Mouse (Mus musculus): ENCODE data around the gene B4galnt3. TPM values are rescaled to one million over a fixed set of nuclear protein-coding genes. Genes with fewer than 3 reads are reported as not detected.
A peak's percentile ranks its signal among the peaks of the same experiment; 100 is the strongest.

The B4galnt3 gene
- polyA plus RNA-seq, 1 experiment from 2014 or later = 0.18 TPM

DNA sequence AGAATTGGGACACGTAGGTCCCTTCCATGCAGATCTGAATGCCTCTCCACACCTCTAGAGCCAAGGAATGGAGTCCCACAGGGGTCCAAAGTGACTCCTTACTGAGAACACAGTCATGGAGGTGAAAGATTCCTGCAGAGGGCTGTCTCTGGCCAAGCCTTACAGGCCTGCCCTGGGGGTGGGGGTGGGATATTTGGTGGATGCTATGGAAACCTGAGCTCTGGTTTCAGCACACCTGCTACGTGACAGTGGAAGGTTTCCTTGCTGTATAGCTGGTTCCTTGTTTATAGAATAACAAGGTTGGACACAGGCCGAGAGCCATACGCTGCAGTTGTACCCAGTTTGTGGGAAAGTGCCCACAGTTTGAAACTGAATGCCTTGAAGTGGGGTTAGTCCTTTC lies 113.9 kb downstream of the B4galnt3 start:
- no peak overlapping the region for H3K27ac ChIP-seq (replicated peaks; ENCODE audit: low read depth, low read length)
- no peaks in the 10 kb centered on the region for H3K9me3 ChIP-seq (replicated peaks; ENCODE audit: control insufficient read depth, low read length)
- H3K4me3 ChIP-seq (ENCODE audit: low read depth, low read length) = no peak overlapping the region
- H3K4me1 ChIP-seq (ENCODE audit: control insufficient read depth, insufficient read depth, low read length) = no peaks in the 10 kb centered on the region
- no peak overlapping the region for H3K4me2 ChIP-seq (ENCODE audit: low read depth, low read length)
- DNase-seq (ENCODE audit: low spot score) = no peak
- no peaks in the 10 kb centered on the region for H3K36me3 ChIP-seq (replicated peaks; ENCODE audit: control insufficient read depth, insufficient read depth, low read depth, low read length)
- no peaks in the 10 kb centered on the region for H3K27me3 ChIP-seq (ENCODE audit: control insufficient read depth, insufficient read depth, low read length)
- 63% methylated on average over 4 of the region's 4 CpGs for WGBS
- ATAC-seq (replicated peaks; ENCODE audit: insufficient number of reproducible peaks, low FRiP score, low TSS enrichment, low read depth) = no peak
- no peak overlapping the region for H3K9ac ChIP-seq (replicated peaks; ENCODE audit: low read length)

DNA sequence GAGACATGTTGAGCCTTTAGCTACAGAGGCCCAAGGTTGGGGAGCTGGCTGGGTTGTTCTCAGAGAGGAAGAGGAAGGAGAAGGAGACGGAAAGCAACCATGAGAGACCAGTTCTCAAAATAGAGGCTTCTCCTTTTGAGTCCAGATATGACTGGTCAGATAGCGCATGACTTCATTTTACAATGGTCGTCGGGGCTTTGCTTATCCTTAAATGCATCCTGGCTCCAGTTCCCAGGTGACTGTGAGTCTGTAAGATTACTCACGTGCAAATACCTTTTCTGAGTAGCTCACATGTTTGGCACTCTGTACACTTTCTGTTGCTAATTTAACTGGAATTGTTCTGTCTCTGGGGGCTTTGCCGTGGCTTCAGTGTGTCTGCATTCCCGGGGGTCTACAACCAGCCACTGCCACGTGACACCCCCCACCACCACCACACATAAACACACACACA lies 114.6 kb downstream of the B4galnt3 start:
- H3K9me3 ChIP-seq (replicated peaks; ENCODE audit: control insufficient read depth, low read length) = no peaks in the 10 kb centered on the region
- no peak for ATAC-seq (replicated peaks; ENCODE audit: insufficient number of reproducible peaks, low FRiP score, low TSS enrichment, low read depth)
- no peak overlapping the region for H3K27ac ChIP-seq (replicated peaks; ENCODE audit: low read depth, low read length)
- no peaks in the 10 kb centered on the region for H3K27me3 ChIP-seq (ENCODE audit: control insufficient read depth, insufficient read depth, low read length)
- H3K36me3 ChIP-seq (replicated peaks; ENCODE audit: control insufficient read depth, insufficient read depth, low read depth, low read length) = no peaks in the 10 kb centered on the region
- H3K4me1 ChIP-seq (ENCODE audit: control insufficient read depth, insufficient read depth, low read length) = no peaks in the 10 kb centered on the region
- H3K9ac ChIP-seq (replicated peaks; ENCODE audit: low read length) = no peak overlapping the region
- 73% methylated on average over 8 of the region's 8 CpGs for WGBS
- no peak overlapping the region for H3K4me3 ChIP-seq (ENCODE audit: low read depth, low read length)
- no peak for DNase-seq (ENCODE audit: low spot score)
- no peak overlapping the region for H3K4me2 ChIP-seq (ENCODE audit: low read depth, low read length)

DNA sequence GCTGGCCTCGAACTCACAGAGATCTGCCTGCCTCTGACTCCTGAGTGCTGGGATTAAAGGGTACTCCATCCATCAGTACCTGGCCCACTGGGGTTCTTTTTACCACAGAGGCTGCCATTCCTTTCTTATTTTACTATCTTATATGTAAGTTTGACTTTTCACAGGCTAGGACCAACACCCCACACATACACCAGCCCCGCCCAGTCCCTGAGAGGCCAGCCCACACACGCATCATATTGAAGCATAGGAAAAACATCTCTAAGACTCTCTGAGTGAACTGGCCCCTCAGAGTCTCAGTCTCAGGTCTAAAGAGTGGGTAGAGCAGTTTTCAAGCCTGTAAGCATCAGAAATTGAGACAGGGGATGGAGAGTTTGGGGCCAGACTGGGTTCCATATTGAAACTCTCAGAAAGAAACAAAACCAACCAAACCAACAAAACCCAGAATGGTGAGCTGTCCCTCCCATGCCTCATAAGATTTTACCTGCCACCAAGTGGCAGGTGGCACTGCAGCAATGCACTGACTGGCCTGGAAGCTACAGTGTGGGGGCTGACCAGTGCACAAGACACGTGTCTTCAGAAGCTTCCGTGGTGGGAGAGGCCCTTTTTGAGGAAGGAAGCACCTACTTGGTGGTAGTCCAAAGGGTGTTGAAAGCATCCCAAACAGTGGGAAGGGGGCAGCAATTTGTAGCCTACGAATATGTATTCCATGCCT lies 115.2 kb downstream of the B4galnt3 start:
- Histone ChIP-seq H3K4me2 (ENCODE audit: low read depth, low read length) (no peak overlapping the region), H3K4me3 (ENCODE audit: low read depth, low read length) (no peak overlapping the region), H3K27me3 (ENCODE audit: control insufficient read depth, insufficient read depth, low read length) (no peaks in the 10 kb centered on the region), H3K9ac (replicated peaks; ENCODE audit: low read length) (no peak overlapping the region), H3K4me1 (ENCODE audit: control insufficient read depth, insufficient read depth, low read length) (no peaks in the 10 kb centered on the region), H3K9me3 (replicated peaks; ENCODE audit: control insufficient read depth, low read length) (no peaks in the 10 kb centered on the region), H3K27ac (replicated peaks; ENCODE audit: low read depth, low read length) (no peak overlapping the region), H3K36me3 (replicated peaks; ENCODE audit: control insufficient read depth, insufficient read depth, low read depth, low read length) (no peaks in the 10 kb centered on the region)
- 86% methylated on average over 6 of the region's 6 CpGs for WGBS
- no peak for DNase-seq (ENCODE audit: low spot score)
- ATAC-seq (replicated peaks; ENCODE audit: insufficient number of reproducible peaks, low FRiP score, low TSS enrichment, low read depth) = no peak

DNA sequence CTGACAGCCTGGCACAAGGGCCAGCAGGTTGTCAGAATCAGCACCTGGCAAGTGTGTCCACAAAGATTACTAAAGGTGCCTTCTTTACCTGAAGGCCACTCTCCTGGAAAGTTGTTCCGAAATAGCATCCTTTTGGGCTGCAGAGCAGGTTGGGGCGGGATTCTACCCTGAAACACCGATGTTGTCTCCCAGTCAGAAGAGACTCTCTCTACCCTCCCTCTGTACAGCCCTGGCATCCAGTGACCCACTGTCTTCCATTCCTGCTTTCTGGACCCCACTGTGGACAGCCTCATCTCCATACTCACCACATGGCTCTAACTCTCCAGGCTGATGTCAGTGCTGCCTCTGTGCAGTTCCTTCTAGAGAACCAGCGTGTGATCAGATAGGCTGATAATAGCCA lies 118.7 kb downstream of the B4galnt3 start:
- Histone ChIP-seq H3K36me3 (replicated peaks; ENCODE audit: control insufficient read depth, insufficient read depth, low read depth, low read length) (no peaks in the 10 kb centered on the region), H3K4me3 (ENCODE audit: low read depth, low read length) (no peak overlapping the region), H3K9me3 (replicated peaks; ENCODE audit: control insufficient read depth, low read length) (no peaks in the 10 kb centered on the region), H3K4me1 (ENCODE audit: control insufficient read depth, insufficient read depth, low read length) (no peaks in the 10 kb centered on the region), H3K9ac (replicated peaks; ENCODE audit: low read length) (no peak overlapping the region), H3K27ac (replicated peaks; ENCODE audit: low read depth, low read length) (no peak overlapping the region), H3K27me3 (ENCODE audit: control insufficient read depth, insufficient read depth, low read length) (no peaks in the 10 kb centered on the region), H3K4me2 (ENCODE audit: low read depth, low read length) (no peak overlapping the region)
- ATAC-seq (replicated peaks; ENCODE audit: insufficient number of reproducible peaks, low FRiP score, low TSS enrichment, low read depth) (no peak), DNase-seq (ENCODE audit: low spot score) (no peak)
- WGBS = 98% methylated on average over 4 of the region's 4 CpGs

DNA sequence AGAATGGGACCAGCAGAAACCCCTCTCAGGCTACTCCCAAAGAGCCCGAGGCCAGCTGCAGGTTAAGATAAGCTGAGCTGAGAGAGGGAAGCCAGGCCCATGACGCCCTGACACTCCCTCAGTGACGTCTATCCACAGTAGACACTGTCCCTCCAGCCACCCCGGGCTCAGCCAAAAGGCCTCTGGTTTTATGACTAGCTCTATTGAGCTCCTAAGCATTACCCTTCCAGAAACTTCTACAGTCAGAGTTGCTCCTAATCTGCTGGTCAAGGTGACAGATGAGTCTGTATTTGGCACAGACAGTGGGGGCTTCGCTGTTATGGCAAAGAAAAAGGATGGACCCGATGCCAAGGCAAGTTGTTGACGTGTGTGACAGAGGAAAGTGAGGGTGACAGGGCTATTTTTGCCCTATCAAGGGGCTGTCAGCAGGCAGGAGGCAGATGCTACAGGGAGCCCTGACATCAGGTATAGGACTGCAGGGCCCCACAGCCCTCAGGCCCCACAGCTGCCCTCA lies 119.7 kb downstream of the B4galnt3 start:
- no peaks in the 10 kb centered on the region for H3K9me3 ChIP-seq (replicated peaks; ENCODE audit: control insufficient read depth, low read length)
- H3K4me2 ChIP-seq (ENCODE audit: low read depth, low read length) = no peak overlapping the region
- peak; percentile 62; the same call in 1 of the 2 replicates for ATAC-seq (replicated peaks; ENCODE audit: insufficient number of reproducible peaks, low FRiP score, low TSS enrichment, low read depth)
- H3K9ac ChIP-seq (replicated peaks; ENCODE audit: low read length) = no peak overlapping the region
- H3K4me3 ChIP-seq (ENCODE audit: low read depth, low read length) = no peak overlapping the region
- H3K4me1 ChIP-seq (ENCODE audit: control insufficient read depth, insufficient read depth, low read length) = no peaks in the 10 kb centered on the region
- no peak for DNase-seq (ENCODE audit: low spot score)
- no peaks in the 10 kb centered on the region for H3K36me3 ChIP-seq (replicated peaks; ENCODE audit: control insufficient read depth, insufficient read depth, low read depth, low read length)
- WGBS = 72% methylated on average over 7 of the region's 7 CpGs
- H3K27me3 ChIP-seq (ENCODE audit: control insufficient read depth, insufficient read depth, low read length) = no peaks in the 10 kb centered on the region
- no peak overlapping the region; the same call in 1 of the 2 replicates for H3K27ac ChIP-seq (replicated peaks; ENCODE audit: low read depth, low read length)

DNA sequence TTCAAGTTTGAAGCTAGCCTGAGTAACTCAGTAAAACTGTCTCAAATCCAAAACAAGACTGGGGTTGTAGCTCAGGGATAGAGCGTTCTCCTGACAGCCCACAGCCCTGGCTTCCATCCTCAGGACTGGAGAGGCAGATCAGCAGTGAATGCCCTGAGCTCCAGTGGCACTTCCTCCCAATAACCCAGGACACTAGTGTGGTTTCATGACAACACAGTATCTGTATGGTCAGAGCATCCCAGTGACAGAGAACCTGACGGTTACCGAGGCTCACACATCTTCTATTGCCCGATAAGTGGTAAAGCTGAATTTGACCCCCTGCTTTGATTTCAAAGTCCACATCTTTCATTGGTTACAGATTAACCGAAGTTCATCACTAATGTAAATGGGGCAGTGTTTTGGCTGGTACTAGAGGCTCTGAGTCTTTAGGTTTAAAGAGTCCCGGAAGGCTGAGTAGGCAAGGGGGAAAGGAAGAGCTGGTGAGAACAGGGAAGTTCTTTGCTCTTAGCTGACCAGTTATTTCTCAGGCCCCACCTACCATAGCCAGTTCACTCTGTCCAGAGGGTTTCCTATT lies 120.2 kb downstream of the B4galnt3 start:
- Histone ChIP-seq H3K4me3 (ENCODE audit: low read depth, low read length) (no peak overlapping the region), H3K4me2 (ENCODE audit: low read depth, low read length) (no peak overlapping the region), H3K27ac (replicated peaks; ENCODE audit: low read depth, low read length) (no peak overlapping the region), H3K9ac (replicated peaks; ENCODE audit: low read length) (no peak overlapping the region), H3K9me3 (replicated peaks; ENCODE audit: control insufficient read depth, low read length) (no peaks in the 10 kb centered on the region), H3K4me1 (ENCODE audit: control insufficient read depth, insufficient read depth, low read length) (no peaks in the 10 kb centered on the region), H3K36me3 (replicated peaks; ENCODE audit: control insufficient read depth, insufficient read depth, low read depth, low read length) (no peaks in the 10 kb centered on the region), H3K27me3 (ENCODE audit: control insufficient read depth, insufficient read depth, low read length) (no peaks in the 10 kb centered on the region)
- 85% methylated on average over 6 of the region's 6 CpGs for WGBS
- DNase-seq (ENCODE audit: low spot score) (no peak), ATAC-seq (replicated peaks; ENCODE audit: insufficient number of reproducible peaks, low FRiP score, low TSS enrichment, low read depth) (no peak)

DNA sequence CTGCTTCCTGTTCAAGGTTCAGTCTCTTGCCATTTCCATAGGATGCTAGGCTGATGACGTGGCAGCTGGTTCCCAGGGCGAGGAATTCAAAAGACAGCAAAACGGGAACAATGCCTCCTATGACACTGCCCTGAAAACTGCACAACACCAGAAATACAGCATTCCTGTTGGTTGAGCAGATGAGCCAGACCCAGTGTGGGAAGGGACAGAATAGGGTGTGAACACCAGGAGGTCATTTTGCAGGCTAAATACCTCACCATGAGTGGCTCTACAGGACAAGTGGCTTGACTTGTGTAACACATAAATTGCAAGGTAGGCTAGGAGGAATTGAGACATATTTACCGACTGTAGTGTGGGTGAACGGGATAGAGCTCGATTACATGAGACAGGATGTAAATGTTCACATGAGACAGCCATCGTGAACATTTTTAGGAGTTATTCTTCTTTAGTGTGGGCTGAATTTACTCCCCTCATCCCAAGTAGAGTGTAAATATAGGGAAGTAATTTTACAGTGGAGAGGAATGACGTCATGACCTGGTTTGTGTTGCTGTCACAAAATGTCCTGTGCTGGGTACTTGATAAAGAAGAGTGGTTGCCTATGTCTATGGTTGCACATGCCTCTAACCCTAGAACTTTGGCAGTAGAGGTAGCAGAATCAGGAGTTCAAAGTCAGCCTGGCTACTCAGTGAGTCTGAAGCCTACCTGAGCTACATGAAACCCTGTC lies 121.9 kb downstream of the B4galnt3 start:
- WGBS = 85% methylated on average over 8 of the region's 8 CpGs
- Histone ChIP-seq H3K27me3 (ENCODE audit: control insufficient read depth, insufficient read depth, low read length) (no peaks in the 10 kb centered on the region), H3K9ac (replicated peaks; ENCODE audit: low read length) (no peak overlapping the region), H3K4me3 (ENCODE audit: low read depth, low read length) (no peak overlapping the region), H3K27ac (replicated peaks; ENCODE audit: low read depth, low read length) (no peak overlapping the region), H3K9me3 (replicated peaks; ENCODE audit: control insufficient read depth, low read length) (no peaks in the 10 kb centered on the region), H3K4me2 (ENCODE audit: low read depth, low read length) (no peak overlapping the region), H3K4me1 (ENCODE audit: control insufficient read depth, insufficient read depth, low read length) (no peaks in the 10 kb centered on the region), H3K36me3 (replicated peaks; ENCODE audit: control insufficient read depth, insufficient read depth, low read depth, low read length) (no peaks in the 10 kb centered on the region)
- DNase-seq (ENCODE audit: low spot score) = no peak
- no peak for ATAC-seq (replicated peaks; ENCODE audit: insufficient number of reproducible peaks, low FRiP score, low TSS enrichment, low read depth)

DNA sequence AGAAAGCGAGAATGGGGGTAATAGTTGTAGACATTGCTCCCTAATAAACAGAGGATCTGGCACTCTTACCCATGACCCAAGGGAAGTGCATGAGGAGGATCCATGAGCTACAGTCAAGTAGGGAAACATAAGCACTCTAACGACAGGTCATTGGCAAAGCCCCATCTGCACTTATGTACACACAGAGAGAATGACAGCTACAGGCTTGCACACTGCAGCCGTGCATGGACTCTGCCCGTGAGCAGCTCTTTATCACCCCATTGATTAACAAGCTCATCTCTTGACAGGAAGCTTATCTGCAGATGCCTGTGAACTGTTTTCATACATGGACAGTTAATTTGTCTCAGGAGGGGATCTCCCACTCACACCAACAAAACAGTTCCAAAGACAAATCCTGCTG lies 126.8 kb downstream of the B4galnt3 start:
- no peak overlapping the region for H3K9ac ChIP-seq (replicated peaks; ENCODE audit: low read length)
- WGBS = 82% methylated on average over 4 of the region's 4 CpGs

More for the DNA sequence above, 126.8 kb downstream of the B4galnt3 start:
- Histone ChIP-seq H3K36me3 (replicated peaks; ENCODE audit: control insufficient read depth, insufficient read depth, low read depth, low read length) (no peaks in the 10 kb centered on the region), H3K4me2 (ENCODE audit: low read depth, low read length) (no peak overlapping the region), H3K27ac (replicated peaks; ENCODE audit: low read depth, low read length) (no peak overlapping the region), H3K27me3 (ENCODE audit: control insufficient read depth, insufficient read depth, low read length) (no peaks in the 10 kb centered on the region), H3K4me1 (ENCODE audit: control insufficient read depth, insufficient read depth, low read length) (no peaks in the 10 kb centered on the region), H3K4me3 (ENCODE audit: low read depth, low read length) (no peak overlapping the region), H3K9me3 (replicated peaks; ENCODE audit: control insufficient read depth, low read length) (no peaks in the 10 kb centered on the region)
- no peak for ATAC-seq (replicated peaks; ENCODE audit: insufficient number of reproducible peaks, low FRiP score, low TSS enrichment, low read depth)
- no peak for DNase-seq (ENCODE audit: low spot score)
